Mouse (Mus musculus): ENCODE results near the gene Ndufb8.

The Ndufb8 gene

GRCm38 (mm10) chr19:44530018-44530417 lies 25.2 kb downstream of the Ndufb8 start:
- DNase-seq (ENCODE audit: low spot score): no peak

GRCm38 (mm10) chr19:44525551-44526205 lies 29.6 kb downstream of the Ndufb8 start:
- no peak for DNase-seq (ENCODE audit: low spot score)

- DNase-seq (ENCODE audit: low spot score): no peak
These were observed 36.1 kb downstream of the Ndufb8 start for GRCm38 (mm10) chr19:44519152-44519551.

GRCm38 (mm10) chr19:44517996-44518768 lies 37.1 kb downstream of the Ndufb8 start:
- no peak for DNase-seq (ENCODE audit: low spot score)

- no peak for DNase-seq (ENCODE audit: low spot score)
These were observed 39.5 kb downstream of the Ndufb8 start for GRCm38 (mm10) chr19:44515769-44516168.

GRCm38 (mm10) chr19:44514521-44515451 lies 40.5 kb downstream of the Ndufb8 start:
- no peak for DNase-seq (ENCODE audit: low spot score)

- DNase-seq (ENCODE audit: low spot score): no peak
These were observed 41.2 kb downstream of the Ndufb8 start for GRCm38 (mm10) chr19:44513921-44514482.

- no peak for DNase-seq (ENCODE audit: low spot score)
These were observed 42.0 kb downstream of the Ndufb8 start for GRCm38 (mm10) chr19:44513054-44513833.

- DNase-seq (ENCODE audit: low spot score): no peak
These were observed 42.6 kb downstream of the Ndufb8 start for GRCm38 (mm10) chr19:44512601-44513000.

- no peak for DNase-seq (ENCODE audit: low spot score)
These were observed 43.6 kb downstream of the Ndufb8 start for GRCm38 (mm10) chr19:44511451-44512231.

- DNase-seq (ENCODE audit: low spot score): peak; percentile 6
These were observed 44.6 kb downstream of the Ndufb8 start for GRCm38 (mm10) chr19:44510534-44511175.

- DNase-seq (ENCODE audit: low spot score): no peak
These were observed 52.5 kb downstream of the Ndufb8 start for GRCm38 (mm10) chr19:44502741-44503140.

- DNase-seq (ENCODE audit: low spot score): no peak
These were observed 53.3 kb downstream of the Ndufb8 start for GRCm38 (mm10) chr19:44501925-44502324.

GRCm38 (mm10) chr19:44500240-44500639 lies 55.0 kb downstream of the Ndufb8 start:
- no peak for DNase-seq (ENCODE audit: low spot score)

- no peak for DNase-seq (ENCODE audit: low spot score)
These were observed 56.3 kb downstream of the Ndufb8 start for GRCm38 (mm10) chr19:44498936-44499335.
